Mouse (Mus musculus) Muller cell, postnatal 12 days (primary cell): Measurements from ENCODE around the gene Flt1.

Experiments
- DNase-seq: peaks from one replicate; pipeline ENCODE4 v3.0.0-alpha.2; 2015; ENCODE audit errors: inconsistent ontology term

Flt1 gene

DNA sequence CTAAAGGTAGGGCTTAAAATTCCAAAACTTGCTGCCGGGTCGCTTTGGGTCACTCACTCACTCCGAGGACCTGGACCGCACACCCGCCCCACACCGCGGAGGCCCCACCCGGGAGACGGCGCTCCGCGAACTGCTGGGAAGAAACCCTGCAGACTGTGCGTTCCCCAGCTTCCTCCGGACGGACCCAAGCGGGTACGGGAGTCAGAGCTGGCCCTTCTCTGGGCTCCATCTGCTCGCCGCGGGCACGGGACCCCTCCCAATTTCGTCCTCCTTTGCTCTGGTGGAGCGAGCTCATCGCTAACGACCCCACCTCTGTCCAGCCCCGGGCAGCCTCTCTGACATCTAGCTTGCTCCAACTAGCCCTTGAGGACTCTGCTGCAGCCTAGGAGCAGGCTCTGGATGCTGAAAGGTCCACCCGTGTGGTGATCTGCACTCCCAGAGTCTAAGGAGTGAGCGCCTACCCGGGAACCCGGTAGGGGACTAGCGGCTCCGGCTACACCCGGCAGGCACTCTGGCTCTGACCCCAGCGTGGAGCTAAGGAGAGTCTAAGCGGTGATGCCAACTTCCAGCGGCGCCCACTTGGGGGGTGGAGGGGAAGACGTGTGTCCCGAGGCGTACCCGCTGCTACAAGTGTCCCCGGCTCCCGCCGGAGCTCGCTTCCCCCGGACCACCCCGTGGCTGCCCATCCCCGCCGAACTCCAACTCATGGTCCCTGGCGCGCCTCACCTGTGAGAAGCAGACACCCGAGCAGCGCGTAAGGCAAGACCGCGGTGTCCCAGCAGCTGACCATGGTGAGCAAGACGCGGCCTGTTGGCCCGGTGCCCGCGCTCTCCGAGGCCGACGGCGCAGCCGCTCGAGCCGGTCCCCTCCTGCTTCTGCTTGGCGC, 623 bp downstream of the Flt1 start:
- DNase-seq, result peak; percentile 86

- no peak for DNase-seq
Observed at GRCm38 (mm10) chr5:147724391-147724790, 1.4 kb downstream of the Flt1 start.

DNA sequence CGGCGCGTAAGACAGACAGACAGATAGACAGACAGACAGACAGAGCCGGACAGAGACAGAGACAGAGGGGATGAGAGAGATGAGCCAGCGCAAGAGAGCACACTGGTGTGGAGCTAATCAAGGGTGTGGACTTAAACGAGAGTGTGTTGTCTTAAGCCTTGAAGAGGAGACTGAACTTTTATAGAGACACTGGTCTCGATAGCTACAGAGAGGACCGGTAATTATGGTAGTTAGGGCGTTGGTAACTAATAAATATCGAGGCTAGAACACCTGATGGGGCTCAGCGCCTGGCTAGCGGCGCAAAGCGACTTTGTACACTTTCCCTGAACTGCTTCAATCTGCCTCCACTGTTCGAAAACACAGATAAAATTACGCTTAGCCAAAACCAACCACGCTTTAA, 2.0 kb downstream of the Flt1 start:
- no peak for DNase-seq

- DNase-seq, result no peak
Observed at GRCm38 (mm10) chr5:147721438-147721837, 4.4 kb downstream of the Flt1 start.

DNA sequence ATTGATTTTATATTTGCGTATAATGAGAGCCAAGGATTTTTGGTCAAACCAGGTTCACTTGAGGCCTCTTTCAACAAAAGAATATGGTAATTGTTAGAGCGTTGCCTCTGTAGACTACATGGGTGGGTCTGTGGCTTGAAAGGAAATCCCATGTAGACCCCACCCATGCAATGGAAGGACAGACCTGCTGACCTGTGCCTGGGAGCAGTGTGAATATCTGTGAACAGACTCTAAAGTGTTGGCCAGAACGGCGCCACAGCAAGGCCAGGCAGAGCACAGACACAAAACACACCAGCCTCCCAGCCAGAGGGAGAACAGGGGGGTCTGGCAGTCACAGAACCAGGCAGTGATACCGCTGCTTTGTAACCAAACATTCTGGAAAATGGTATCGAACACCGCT, 7.5 kb downstream of the Flt1 start:
- no peak for DNase-seq

DNA sequence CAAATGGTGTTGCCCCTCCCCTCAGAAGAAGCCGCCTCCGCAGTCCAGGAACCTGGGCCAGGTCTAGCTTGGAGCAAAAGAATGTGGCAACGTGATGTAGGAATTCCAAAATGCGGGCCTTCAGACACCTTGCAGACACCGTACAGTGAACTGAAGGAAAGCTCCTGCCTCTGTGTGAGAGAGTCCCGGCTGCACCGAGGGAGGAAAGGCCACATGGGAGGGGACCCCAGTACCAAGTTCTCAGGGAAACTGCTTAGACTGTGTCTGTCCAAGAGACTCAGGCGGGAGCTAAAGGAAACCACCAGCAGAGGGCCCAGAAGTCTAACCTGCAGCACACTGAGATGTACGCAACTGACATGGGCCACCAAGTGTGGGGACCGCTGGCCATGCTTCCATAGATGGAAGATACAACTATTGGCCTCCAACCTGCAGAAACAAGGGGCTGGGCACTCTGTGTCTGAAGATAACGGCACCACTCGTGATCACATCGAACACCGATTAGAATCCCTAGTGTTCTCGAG, 9.1 kb downstream of the Flt1 start:
- no peak for DNase-seq

GRCm38 (mm10) chr5:147716276-147716675, 9.5 kb downstream of the Flt1 start:
- DNase-seq, result peak; percentile 87

- DNase-seq, result no peak
Observed at GRCm38 (mm10) chr5:147715391-147715790, 10.4 kb downstream of the Flt1 start.

GRCm38 (mm10) chr5:147708500-147708899, 17.3 kb downstream of the Flt1 start:
- DNase-seq, result no peak

- DNase-seq, result peak; percentile 71
Observed at GRCm38 (mm10) chr5:147707479-147707878, 18.3 kb downstream of the Flt1 start.

DNA sequence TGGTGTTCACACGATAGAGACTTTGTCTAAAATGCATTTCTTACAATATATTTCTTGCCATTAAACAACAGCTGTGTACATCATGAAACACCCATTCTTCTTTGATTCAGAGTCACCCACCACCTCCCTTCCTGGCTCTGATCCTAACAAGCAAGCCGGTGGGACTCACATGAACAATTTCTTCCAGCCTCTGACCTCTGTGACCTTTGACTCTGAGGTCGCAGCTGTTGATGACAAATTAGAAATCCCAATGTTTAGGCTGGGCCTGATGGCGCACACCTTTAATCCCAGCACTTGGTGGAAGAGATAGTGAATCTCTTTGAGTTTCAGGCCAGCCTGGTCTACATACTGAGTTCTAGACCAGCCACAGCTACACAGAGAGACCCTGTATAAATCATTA, 20.9 kb downstream of the Flt1 start:
- DNase-seq, result no peak

DNA sequence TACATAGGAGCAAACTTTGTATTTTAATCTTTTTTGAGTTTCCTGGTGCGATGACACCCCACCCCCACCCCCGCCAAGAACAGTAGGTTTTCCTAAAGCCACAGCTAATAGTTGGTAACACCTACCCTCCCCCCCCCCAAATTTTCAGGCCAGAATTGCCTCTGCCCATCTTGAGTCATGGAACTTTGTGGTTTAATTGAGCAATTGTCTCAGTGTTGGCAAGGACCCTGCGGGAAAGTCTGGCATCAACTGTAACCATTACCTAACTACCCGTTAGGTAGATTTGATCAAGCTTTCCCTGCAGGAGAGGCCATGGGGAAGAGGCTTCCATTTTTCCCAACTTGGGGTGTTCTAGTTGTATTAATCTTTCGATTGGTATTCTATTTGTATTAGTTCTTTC, 23.4 kb downstream of the Flt1 start:
- peak; percentile 86 for DNase-seq

DNA sequence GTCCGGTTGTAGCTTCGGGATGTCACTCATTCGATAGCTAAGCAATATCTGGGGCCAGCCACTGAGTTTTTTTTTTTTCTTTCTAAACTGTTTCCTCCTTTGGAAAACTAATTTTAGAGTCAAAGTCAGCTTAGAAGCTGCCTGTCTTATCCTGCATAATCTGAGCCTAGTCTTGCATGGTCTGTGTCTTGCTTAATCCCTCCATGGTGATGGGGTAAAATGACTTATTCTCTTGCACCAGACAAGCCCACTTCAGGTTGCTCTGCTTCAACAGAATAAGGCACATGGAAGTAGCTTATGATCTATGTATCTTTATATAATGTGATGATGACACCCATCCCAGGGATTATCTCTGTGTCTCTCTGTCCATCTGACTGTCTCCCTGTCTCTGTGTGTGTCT, 24.8 kb downstream of the Flt1 start:
- no peak for DNase-seq

DNA sequence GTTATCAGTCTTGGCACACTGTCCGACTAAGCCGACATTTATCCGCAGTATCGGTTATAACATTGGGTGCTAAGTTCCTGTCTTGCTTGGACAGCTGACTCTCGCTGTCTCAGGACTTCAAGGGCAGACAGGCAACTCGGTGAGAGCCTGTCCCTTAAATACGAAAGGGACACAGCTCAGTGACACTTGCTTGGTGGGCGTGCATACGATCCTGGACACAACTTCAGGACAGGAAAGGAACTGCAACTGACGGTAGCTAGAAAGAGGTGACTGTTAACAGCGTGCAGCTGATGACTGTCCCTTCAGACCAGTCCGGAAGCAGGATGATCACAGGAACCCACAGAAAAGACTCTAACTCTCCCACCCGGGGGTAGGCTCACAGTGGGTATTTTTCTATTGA, 27.8 kb downstream of the Flt1 start:
- DNase-seq, result no peak

- no peak for DNase-seq
Observed at GRCm38 (mm10) chr5:147697165-147697564, 28.6 kb downstream of the Flt1 start.

- no peak for DNase-seq
Observed at GRCm38 (mm10) chr5:147692622-147693021, 33.2 kb downstream of the Flt1 start.

GRCm38 (mm10) chr5:147683707-147684323, 42.0 kb downstream of the Flt1 start:
- DNase-seq, result no peak

DNA sequence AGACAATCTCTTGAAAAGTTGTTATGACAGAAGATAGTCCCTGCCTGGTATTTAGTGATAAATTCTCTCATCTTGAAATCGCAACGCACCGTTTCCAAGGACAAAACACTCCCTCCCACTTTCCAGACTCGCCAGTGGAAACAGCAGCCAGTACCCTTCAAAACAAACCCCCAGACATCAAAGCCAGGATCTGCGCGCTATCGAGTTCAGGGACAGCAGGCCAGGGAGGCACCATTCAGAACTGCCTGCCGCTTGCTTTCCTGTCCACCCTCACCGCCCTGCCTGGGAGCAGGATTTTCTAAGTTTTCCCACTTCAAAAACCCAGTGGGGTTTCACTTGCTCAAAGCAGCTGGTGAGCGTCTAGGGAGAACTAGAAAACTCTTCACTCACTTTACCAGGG, 44.6 kb downstream of the Flt1 start:
- DNase-seq, result no peak

DNA sequence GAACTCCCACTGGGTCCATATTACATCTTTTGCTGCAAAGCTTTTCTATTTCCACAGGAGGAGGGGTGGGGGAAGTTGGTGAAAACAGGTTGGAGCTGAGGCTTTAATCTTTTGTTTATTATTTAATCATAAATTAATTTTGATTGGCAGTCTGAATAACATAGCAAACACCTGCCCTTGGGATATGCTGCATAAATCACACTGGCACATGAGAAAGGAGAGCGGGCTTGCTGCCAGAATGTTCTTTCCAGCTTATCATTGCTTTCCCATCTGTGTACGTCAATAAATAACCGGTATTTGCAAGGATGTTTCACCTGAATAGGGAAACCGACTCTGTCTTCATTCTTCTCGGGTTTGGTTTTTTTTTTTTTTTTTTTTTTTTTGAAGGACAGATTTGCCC, 45.1 kb downstream of the Flt1 start:
- no peak for DNase-seq

DNA sequence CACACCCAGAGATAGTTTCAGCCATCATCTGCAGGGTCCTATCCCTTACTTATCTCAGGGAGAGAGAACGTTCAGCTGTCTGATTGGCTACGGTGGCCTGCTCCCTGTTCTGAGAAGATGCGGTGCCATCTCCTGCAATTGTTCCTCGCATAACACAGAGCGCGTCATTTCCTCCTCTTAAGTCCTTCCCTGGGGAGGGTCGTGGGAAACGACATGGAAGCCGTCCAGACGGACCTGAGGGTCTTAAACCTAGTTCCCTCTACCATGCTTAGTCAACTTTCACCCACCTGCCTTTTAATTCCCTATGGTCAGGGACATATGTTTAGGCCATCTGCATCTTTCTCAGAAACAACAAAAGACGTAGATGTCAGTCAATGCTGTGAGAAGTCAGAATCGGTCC, 46.5 kb downstream of the Flt1 start:
- DNase-seq, result no peak

GRCm38 (mm10) chr5:147675791-147676190, 50.0 kb downstream of the Flt1 start:
- peak; percentile 87 for DNase-seq

DNA sequence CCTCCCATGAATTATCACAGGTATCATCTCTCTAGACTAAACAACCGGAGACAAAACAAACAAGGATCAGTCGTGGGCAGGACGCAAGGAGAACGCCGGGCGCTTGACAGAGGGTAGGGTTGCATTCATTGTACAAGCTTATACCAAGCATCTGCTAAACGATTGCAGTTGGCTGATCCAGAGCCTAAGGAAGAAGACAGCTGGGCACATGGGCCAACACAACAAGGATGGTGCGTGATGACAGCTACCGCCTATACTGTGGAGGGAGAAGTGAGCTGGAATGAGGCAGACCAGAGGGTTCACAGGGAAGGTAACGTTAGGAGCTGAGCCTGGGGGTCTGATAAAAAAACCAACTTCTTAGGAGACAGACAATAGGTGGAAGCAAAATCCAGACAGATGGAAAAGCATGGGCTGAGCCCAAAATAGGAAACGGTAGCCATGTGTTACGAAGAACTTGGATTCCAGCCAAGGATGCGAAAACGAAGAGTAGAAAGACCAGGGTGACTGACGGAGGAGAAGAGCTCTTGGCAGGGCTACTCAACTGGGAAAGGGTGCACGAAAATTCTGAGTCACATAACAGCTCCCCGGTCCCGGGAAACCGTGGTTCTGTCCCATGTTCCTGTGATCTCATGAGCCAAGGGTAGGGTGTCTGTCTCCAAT, 53.9 kb downstream of the Flt1 start:
- DNase-seq, result no peak
